Mouse (Mus musculus): ENCODE data around the gene Gm5797.
"Not testable (repeated sequence)": the region's sequence is repeated elsewhere in the genome, so short reads cannot be mapped to it uniquely, and the experiment has no call there.

DNA sequence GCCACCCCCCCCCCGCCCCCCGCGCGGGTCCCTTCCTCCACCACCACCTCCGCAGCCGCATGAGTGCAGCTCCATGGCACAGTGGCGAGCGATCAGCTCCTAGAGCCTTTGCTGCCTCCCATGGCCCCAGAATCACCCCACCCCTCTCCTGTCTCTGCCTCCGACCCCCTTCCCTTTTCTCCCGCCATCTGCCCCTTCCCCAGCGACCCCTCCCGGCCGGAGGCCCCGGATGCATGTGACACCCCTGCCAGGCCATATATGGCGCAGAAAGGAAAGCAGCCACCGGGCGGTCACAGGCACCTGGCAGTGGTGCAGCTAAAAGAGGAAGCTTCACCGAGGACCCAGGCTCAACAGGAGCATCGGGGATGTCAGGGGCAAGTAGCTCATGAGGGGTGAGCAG lies 17.1 kb downstream of the Gm5797 start:
- TF ChIP-seq POLR2A, CTCF (IDR thresholded peaks at IDR 0.05; ENCODE audit: extremely low read depth, insufficient read depth, low read length): not testable (repeated sequence)

All from cortical plate, adult 2 months (tissue).